Mouse (Mus musculus) lung, adult 2 months (tissue): ENCODE data around the gene Mknk1.

ENCODE experiments used
- CTCF ChIP-seq: fragments of 200-500 bp; IDR thresholded peaks from 2 replicates; pipeline ENCODE4 v1.5.1; 2011; ENCODE audit warnings: mild to moderate bottlenecking, low read length, control low read depth; ENCODE audit not compliant: insufficient read depth
- POLR2A ChIP-seq: fragments of 200-500 bp; IDR thresholded peaks from 2 replicates; pipeline ENCODE4 v1.6.1; 2011; ENCODE audit warnings: low read depth, mild to moderate bottlenecking, control low read depth, low read length, borderline replicate concordance; ENCODE audit errors: extremely low read depth

GRCm38 (mm10) chr4:115878216-115878678, 39.2 kb downstream of the Mknk1 start:
- TF ChIP-seq CTCF (no peak), POLR2A (no peak)
